Mouse (Mus musculus): ENCODE measurements around the gene Cyb561a3.

Gene Cyb561a3

DNA sequence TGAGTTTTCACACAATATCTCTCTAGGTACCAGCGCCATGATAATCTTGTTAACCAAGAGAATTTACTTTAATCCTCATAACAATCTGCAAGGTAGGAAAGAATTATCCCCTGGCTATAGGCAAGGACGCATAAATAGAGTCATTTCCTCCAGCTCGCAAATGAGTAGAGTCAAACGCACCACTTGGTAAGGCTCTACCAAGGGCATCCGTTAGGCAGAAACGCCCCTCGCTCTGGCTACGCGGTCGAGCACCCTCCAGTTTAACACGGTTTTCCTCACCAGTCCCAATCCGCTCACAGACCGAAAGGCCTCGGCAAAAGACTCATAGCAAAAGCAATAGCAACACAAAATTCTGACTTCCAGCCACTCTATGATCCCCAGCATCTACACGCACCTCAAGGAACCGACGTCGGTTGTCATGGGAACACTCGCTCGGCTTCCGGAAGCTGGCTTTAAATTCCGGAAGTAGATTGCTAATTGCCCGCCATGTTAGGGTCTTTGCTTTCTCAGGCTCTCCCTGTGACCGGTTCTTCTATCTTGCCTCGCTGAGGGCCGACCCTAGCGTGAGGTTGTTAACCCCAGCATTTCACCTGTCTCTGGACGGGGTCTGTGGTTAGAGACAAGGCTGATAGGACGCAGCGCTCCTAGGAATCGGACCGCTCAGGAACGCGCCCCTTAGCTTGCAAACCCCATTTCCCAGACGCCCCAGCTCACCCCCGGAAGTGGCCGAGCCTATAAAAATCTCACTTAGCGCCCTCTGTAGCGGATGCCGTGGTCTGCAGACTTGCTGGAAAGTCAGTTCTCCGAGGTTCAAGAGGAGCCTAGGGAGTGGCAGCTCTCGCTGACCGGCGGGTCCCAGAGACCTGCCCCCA lies at the start of gene Cyb561a3, which contains the start of gene Tmem138:
TSS of gene Cyb561a3 (plus strand) at position 483 of the 872 bp plus-strand sequence.
TSS of gene Tmem138 (minus strand) at position 673 of the 872 bp plus-strand sequence.
- peak; percentile 99 for DNase-seq (ENCODE audit: low read depth, low spot score)

DNA sequence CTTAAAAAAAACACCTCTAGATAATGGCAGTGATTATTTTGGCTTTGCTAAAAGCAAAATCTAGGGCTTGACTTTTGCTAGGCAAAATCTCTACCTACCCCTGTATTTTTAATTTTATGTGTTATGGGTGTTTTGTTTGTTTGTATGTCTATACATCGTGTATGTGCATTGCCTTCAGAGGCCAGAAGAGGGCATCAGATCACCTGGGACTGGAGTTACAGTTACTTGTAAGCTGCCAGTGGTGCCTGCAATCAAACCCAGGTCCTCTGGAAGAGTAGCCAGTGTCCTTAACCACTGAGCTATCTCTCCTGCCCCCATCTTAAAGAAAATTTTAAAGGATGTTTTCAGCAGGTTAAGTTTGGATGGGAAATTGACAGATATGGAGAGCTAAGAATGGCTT lies 46.9 kb upstream of the Cyb561a3 start:
- peak; percentile 37 for DNase-seq (ENCODE audit: low read depth, low spot score)

DNA sequence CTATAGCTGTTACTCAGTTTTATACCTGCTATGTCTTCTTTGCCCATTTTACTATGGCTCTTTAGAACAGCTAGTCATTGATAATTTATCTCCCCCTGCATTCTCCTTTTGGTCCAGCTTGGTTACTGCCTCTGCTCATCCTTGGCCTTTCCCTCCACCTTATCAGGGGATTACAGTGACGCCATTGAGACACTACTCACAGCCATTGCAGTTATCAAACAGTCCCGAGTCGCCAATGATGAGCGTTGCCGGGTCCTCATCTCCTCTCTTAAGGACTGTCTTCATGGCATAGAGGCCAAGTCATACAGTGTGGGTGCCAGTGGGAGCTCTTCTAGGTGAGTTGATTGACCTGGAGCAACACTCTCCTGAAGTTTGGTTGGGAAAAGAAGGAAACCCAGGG lies 37.5 kb upstream of the Cyb561a3 start:
- DNase-seq (ENCODE audit: low read depth, low spot score): no peak

DNA sequence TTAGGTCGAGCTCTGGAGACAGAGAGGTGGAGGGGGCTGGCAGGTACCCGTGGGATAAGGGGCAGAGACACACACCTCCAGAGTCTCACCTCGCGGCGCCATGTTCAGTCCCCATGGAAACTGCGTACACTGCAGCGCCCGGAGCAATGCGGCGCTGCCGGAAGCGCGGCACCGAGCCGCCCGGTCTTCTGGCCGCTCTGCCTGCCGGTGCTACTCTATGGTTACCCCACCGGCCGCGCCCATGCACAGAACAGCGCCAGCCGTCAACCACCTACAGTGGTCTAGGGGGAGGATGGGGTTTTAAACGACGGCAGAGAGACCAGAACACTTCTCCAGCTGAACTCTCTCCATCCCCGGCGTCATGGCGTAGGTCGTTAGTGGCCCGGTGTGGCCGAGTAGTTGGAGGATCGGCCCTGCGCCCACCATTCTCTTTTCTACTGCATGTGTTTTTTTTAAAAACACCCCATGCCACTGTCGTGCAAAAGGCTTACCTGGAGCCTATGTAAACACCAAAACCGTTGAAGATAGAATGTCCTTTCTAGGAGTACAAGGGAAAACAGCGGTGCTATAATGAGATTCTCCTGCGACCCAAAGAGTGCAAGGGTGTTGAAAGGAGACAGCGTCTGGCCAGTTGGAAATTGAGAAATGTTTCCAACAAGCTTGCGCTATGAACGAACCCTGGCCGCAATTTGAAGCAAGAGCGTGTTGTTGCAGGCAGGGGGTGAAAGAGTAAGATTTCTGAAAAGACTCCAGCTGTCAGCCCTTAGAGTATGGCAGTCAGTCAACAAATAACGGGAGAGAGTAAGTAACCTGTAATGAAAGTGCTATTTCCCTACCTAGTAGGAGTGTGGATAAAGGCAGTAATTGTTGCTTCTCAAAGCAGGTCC lies 21.1 kb upstream of the Cyb561a3 start, which contains the start of gene Tmem216:
TSS of gene Tmem216 (minus strand) at position 615 of the 887 bp plus-strand sequence.
- DNase-seq (ENCODE audit: low read depth, low spot score): peak; percentile 88

DNA sequence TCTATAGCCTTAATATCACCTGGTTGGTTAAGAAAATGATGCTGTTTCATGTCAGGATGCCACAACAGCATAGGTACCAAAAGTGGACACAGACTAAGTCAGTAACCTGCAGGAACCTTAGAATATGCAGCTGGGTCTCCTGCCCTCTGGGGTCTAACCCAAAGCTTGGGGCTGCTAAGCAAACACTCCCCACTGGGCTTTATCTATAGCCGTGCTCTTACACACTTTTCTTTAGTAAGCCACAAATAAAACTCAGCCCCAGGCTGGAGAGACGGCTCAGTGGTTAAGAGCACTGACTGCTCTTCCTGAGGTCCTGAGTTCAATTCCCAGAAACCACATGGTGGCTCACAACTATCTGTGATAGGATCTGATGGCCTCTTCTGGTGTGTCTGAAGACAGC lies 20.0 kb upstream of the Cyb561a3 start:
- DNase-seq (ENCODE audit: low read depth, low spot score): no peak

DNA sequence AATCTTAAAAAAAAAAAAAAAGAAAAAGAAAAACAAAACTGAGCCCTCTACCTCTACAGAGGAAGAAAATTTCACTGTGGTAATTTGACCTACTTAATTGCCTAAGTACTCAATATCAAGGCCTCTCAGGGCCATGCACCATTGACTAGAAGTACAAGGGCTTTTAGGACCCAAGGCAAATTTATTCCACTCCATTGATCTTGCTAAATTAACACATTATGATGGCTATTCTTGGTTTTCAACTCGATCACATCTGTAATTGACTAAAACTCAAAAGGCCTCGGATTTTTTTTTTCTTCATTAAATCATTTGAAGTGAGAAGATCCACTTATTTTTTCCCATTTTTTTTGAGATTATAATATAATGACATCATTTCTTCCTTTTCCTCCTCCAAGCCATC lies 19.5 kb upstream of the Cyb561a3 start:
- DNase-seq (ENCODE audit: low read depth, low spot score): no peak

DNA sequence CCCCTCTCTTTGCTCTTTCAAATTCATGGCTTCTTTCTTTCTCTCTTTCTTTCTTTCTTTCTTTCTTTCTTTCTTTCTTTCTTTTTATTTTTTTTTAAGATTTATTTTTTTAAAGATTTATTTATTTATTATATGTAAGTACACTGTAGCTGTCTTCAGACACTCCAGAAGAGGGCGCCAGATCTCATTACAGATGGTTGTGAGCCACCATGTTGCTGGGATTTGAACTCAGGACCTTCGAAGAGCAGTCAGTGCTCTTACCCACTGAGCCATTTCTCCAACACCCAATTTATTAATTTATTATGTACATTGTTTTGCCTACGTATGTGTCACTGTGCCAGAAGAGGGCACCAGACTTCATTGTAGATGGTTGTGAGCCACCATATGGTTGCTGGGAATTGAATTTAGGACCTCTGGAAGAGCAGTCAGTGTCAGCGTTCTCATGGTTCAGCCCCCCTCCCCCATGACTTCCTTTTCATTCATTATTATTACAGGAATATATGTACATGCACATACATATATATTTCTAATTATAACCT lies 19.1 kb upstream of the Cyb561a3 start:
- peak; percentile 42 for DNase-seq (ENCODE audit: low read depth, low spot score)

DNA sequence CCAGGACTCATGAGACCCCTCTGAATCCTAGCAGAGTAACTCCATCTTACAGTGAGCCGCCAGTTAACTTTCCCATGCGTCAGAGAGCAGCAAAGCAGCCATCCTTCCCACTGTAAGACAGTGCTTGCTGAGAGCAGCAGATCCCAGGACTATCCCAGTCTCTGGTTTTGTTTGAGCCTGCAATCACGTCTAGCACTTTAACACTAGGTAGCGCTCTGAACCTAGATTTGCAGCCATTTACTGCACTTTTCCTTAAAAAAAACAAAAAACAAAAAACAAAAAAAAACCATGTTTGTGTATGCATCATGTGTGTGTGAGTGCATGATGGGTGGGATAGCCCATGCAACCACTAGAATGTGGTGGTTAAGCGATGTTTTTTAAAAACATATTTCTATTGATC lies 16.9 kb upstream of the Cyb561a3 start:
- DNase-seq (ENCODE audit: low read depth, low spot score): peak; percentile 29

DNA sequence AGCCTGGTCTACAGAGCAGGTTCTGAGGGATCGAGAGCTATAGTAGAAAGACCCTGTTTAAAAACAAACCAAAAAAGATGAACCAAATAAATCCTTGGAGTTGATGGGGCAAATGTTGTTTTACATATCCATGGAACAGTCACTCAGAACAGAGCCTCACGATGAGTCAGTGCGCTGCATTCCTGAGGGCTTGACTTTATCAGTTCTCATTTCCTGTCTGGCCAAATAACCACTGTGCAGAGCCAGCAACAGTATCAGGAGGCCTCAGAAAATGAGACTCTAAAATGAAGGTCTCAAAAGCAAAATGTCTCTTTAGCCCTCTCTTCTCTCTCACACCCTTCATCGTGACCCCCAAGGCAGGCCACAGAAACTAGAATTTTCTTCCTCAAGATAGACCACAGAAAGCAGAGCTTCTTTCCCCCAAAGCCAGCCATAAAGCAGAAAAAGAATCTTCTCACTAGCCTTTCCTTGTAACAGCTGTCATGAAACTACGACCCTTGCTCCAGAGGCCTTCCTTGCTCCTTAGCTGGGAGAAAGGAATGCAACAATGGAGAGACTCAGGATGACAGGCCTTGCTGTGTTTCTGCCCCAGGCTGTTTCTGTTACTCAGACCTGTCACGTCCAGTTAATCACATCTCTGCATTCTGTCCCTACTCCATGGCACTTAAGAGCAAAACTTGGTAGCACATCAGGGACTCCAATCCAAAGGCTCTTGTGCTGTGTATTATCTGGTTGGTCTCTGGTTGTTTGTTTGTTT lies 15.2 kb upstream of the Cyb561a3 start:
- no peak for DNase-seq (ENCODE audit: low read depth, low spot score)

DNA sequence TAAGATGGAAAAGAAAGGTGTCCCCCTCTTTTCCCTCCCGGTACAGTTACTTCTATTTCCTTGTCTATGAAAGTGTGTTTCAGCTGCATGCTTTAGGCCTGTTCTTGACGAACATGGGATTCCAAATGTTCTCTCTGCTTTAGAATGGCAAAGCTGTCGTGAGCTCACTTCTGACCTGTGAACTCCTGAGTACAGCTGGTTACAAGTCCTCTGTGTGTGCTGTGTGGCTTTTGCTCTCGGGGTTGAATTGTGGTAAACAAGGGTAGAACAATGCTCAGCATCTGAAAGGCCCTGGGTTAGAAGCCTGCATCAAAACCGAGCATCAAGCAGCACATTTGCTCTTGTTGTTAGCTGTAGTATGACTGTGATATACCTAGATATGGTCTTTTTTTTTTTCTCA lies 14.6 kb upstream of the Cyb561a3 start:
- no peak for DNase-seq (ENCODE audit: low read depth, low spot score)

DNA sequence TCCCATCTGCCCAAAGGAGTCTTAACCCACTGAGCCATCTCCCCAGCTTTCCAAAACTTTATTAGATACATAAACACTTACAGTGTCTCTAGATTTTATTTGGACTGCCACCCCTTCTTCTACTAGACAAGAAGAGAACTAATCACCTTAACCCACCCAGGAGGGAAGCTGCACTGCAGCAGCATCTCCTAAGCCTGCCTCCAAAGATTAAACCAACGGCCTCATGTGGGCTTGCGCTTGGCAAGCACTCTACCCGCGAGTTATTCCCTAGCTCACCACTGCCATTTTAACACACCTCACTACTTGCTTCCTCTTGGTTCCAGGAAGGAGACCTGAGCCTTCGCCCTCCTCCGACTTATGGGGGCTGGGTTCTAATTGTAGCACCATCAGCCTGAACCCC lies 12.7 kb upstream of the Cyb561a3 start:
- DNase-seq (ENCODE audit: low read depth, low spot score): no peak

DNA sequence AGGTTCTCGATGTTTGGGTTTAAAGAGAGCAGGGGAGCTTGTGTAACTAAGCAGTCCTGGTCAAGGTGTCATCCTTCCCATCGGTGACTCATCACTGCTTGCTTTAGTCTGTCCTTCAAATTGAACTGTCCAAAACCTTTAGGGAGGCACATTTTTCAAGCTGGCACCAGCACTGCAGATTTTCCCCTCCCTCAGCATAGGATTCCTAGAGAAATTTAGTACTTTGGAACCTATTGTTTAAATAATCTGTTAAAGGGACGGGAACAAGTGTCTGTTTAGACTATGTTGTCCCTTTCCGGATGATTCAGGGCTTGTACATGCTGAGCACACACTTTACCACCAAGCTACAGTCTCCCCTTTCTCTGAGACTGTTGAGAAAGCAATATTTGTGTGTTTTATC lies 11.8 kb upstream of the Cyb561a3 start:
- no peak for DNase-seq (ENCODE audit: low read depth, low spot score)

DNA sequence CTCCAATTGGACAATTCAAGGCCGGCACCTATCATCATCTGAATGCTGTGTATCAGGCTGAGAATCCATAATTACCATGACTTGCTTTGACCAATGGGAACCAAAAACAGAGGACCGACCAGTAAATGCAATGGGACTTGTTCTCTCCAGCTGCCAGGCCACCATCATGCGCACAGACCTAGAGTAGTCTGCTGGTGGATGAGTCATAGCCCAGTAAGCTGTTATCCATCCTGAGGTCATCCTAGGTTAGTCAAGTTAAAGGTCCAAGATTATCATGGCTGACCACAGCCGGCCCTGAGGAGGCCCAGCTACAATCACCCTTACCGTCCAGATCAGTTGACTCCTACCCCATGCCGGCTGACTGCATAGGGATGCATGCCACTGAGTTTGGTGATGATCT lies 7.3 kb upstream of the Cyb561a3 start:
- no peak for DNase-seq (ENCODE audit: low read depth, low spot score)

DNA sequence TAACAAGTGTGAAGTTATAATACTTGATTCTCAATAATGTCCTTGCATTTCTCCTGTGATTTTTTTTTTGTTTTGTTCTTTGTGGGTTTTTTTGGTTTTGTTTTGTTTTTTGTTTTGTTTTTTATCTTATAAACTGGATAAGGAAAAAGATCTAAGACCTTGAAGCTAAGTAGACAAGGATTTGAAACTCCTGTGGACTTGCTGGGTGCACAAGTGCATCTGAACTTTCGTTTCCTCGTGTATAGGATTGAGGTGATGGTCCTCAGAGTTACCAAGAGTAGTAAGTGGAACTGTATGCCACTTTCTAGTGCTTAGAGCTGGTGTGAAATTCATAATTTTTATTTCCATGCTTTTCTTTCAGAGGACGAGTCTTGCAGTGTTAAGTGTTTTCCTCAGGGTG lies 3.1 kb downstream of the Cyb561a3 start:
- DNase-seq (ENCODE audit: low read depth, low spot score): peak; percentile 58

DNA sequence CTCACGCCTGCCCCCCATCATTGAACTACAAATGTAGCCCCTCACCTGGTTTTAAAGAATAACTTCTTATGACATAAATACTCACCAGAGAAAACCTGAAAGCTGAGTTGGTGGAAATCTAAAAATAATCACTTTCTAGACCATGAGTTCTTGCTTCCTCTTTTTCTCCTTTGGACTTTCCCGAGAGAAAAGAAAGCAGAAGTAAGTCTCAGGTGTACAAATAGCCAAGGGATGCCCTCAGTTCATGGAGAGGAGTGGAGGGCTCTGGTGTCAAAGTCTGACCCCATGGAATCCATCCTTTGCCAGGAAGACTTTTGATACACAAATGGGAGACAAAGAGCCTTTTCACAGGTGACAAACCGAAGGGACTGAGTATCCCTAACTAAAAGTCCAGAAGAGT lies 3.8 kb downstream of the Cyb561a3 start:
- DNase-seq (ENCODE audit: low read depth, low spot score): peak; percentile 87

DNA sequence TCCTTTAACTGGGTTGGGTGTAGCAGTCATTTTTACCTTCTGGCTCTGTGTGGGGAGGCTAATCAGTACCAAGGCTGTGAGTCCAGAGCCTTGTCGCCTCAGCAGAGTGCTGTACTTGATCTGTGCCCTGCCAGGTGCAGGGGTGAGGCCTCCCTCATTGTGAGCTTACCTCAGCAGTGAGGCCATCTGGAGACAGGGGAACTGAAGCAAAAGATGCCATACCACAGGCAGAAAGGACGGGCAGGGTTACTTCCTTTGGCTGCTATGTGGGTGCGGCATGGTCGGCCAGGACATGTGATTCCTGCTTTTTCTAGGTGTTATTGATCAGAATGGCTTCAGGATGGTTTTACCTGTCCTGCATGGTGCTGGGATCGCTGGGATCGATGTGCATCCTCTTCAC lies 5.0 kb downstream of the Cyb561a3 start:
- peak; percentile 91 for DNase-seq (ENCODE audit: low read depth, low spot score)

DNA sequence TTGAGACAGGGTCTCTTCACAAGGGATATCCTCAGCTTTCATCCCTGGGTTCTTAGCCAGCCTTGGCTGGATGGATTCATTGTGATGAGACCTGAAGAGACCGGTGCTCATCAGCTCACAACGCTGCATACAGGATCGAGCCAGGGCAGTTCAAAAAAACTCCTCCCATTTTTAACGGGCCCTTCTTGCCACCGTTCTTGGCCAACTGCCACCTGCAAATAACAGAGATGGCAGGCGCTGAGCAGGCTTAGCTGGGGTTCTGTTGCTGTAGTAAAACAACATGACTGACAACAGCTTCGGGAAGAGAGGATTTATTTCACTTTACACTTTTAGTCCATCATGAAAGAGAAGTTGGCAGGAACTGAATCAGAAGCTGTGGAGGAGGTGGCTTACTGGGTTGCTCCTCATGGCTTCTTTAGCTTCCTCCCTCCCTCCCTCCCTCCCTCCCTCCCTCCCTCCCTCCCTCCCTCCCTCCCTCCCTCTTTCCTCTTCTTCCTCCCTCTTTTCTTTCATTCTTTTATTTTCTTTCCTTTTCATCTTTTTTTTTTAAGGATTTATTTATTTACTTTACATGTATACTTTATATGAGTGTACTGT lies 6.7 kb downstream of the Cyb561a3 start:
- DNase-seq (ENCODE audit: low read depth, low spot score): peak; percentile 71

DNA sequence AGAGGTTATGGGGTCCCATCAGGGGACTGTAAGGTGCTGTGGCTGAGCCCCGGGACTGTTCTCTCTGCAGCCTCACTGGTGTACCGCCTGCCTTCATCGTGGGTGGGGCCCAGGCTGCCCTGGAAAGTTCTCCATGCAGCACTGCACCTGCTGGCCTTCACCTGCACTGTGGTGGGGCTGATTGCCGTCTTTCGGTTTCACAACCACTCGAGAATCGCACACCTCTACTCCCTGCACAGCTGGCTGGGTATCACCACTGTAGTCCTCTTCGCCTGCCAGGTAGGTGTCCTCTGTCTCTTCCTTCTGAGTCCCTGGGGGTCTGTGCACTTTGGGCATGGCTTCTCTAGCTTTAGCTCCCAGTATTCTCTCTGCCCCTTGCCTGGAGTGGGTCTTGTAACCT lies 8.1 kb downstream of the Cyb561a3 start:
- DNase-seq (ENCODE audit: low read depth, low spot score): peak; percentile 88

DNA sequence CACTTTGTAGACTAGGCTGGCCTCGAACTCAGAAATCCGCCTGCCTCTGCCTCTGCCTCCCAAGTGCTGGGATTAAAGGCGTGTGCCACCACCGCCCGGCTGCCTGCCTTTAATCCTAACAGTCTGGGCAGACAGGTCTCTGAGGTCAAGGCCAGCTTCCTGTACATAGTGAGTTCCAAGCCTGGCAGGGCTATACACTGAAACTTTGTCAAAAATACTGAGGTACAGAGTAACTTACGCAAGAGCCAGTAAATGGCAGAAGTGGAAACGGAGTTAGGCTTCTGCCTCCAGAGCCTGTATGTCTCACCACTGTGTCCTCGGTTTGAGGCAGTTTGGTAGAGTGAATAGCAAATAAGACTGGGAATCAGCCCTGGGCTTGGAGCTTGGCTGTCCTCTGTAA lies 10.3 kb downstream of the Cyb561a3 start:
- DNase-seq (ENCODE audit: low read depth, low spot score): no peak

DNA sequence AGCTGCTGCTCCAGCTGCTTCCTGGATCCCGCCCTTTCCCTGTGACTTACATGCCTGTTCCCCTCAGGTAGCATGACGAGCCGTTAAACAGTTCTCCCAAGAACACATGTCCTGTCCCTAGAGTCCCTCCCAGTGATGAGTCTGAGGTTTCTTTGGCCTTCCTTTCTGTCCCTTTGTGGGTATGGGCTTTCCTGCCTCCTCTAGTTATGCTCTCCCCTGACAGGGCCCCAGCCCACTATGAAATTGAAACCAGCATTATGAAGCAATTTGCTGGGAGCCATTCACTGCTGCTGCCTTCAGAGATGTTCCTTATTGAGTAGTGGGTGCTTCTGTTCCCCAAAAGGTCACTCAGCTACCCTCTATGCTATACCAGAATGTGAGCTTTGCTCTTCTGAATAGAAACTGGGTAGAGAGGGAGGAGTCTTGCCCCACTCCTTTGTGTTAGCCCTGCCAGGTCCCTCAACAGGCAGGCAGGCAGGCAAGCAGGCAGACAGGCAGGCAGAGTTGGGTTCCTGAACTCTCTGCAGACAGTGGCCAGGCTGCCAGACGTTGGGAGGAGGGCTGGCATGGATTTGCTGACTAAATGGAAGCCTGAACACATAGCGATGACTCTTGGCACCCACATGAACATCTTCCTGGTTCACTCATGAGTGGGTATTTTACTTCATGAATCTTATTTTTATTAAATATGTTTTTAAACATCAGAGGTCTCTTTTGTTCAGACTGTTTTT lies 12.3 kb downstream of the Cyb561a3 start:
- DNase-seq (ENCODE audit: low read depth, low spot score): no peak

Measured in A20 (cell line).